Mouse (Mus musculus) thymus, adult 2 months (tissue): ENCODE results near the gene Apol9b.

Source experiments
- CTCF ChIP-seq: fragments of 200-500 bp; IDR thresholded peaks from 2 replicates; pipeline ENCODE4 v1.5.1; 2012; ENCODE audit warnings: mild to moderate bottlenecking, control low read depth, low read length, moderate library complexity, borderline replicate concordance; ENCODE audit not compliant: control insufficient read depth, poor library complexity, insufficient read depth; ENCODE audit errors: extremely low read depth
- POLR2A ChIP-seq: fragments of 200-500 bp; IDR thresholded peaks from 2 replicates; pipeline ENCODE4 v1.6.1; 2012; ENCODE audit warnings: mild to moderate bottlenecking, low read length, control low read depth, moderate library complexity; ENCODE audit not compliant: control insufficient read depth, poor library complexity, insufficient read depth; ENCODE audit errors: extremely low read depth

- no peak for TF ChIP-seq POLR2A
- TF ChIP-seq CTCF = no peak
Observed at GRCm38 (mm10) chr15:77749717-77750116, 20.9 kb downstream of the Apol9b start.
